Mouse (Mus musculus) hindbrain, embryonic 11.5 days (tissue): Measurements from ENCODE around the gene Traf3ip2. TPM values are rescaled to one million over a fixed set of nuclear protein-coding genes. Genes with fewer than 3 reads are reported as not detected.

Source experiments
- ATAC-seq: fragments of 200-750 bp; cut with Nextera tagmentation; 2 replicates; pipeline ENCODE4 v1.8.0; 2017; ENCODE audit warnings: mild to moderate bottlenecking, moderate TSS enrichment, moderate library complexity; ENCODE audit not compliant: low FRiP score
- DNase-seq: peaks from one replicate; pipeline ENCODE4 v3.0.0-alpha.2; 2015; ENCODE audit warnings: low spot score
- H3K27ac ChIP-seq: fragments of 300-500 bp; sonication (generic); 2 replicates; pipeline ENCODE4 v1.5.1; 2014; ENCODE audit warnings: mild to moderate bottlenecking, low read depth, low read length
- H3K27me3 ChIP-seq: fragments of 300-500 bp; sonication (generic); 2 replicates; pipeline ENCODE4 v1.6.1; 2014; ENCODE audit warnings: mild to moderate bottlenecking, low read length, moderate library complexity, mixed read lengths; ENCODE audit not compliant: control insufficient read depth, insufficient read depth
- H3K36me3 ChIP-seq: fragments of 300-500 bp; sonication (generic); 2 replicates; pipeline ENCODE4 v1.6.1; 2014; ENCODE audit warnings: mild to moderate bottlenecking, low read length, moderate library complexity, mixed read lengths; ENCODE audit not compliant: control insufficient read depth, insufficient read depth
- H3K4me1 ChIP-seq: fragments of 300-500 bp; sonication (generic); replicated peaks from 2 replicates; pipeline ENCODE4 v1.6.1; 2014; ENCODE audit warnings: low read length, mixed read lengths; ENCODE audit not compliant: control insufficient read depth, insufficient read depth
- H3K4me2 ChIP-seq: fragments of 300-500 bp; sonication (generic); replicated peaks from 2 replicates; pipeline ENCODE4 v1.6.1; 2014; ENCODE audit warnings: mild to moderate bottlenecking, low read depth, low read length
- H3K4me3 ChIP-seq: fragments of 300-500 bp; sonication (generic); 2 replicates; pipeline ENCODE4 v1.5.1; 2014; ENCODE audit warnings: low read depth, low read length
- H3K9ac ChIP-seq: fragments of 300-500 bp; sonication (generic); 2 replicates; pipeline ENCODE4 v1.6.1; 2014; ENCODE audit warnings: low read depth, low read length
- H3K9me3 ChIP-seq: fragments of 300-500 bp; sonication (generic); 2 replicates; pipeline ENCODE4 v1.6.1; 2016; ENCODE audit warnings: low read length; ENCODE audit not compliant: control insufficient read depth
- WGBS: fragments of 180-500 bp; shearing (Covaris S2); extraction: QIAGEN DNeasy Blood & Tissue Kit; methylation state at CpG from one replicate; pipeline ENCODE4 v1.1.7; 2014; 5-methylcytosine and 5-hydroxymethylcytosine counted together
- polyA plus RNA-seq: library from polyadenylated mRNA; unstranded; fragments of >200 nt; fragmentation: Nextera tagmentation; extraction: Ambion mirVana; gene quantifications from 2 replicates; pipeline ENCODE4 v1.2.1, GENCODE M21; 2014

Traf3ip2 gene
- polyA plus RNA-seq, 1 experiment from 2014 or later = 5.6 TPM

GRCm38 (mm10) chr10:39594716-39595115 lies 18.0 kb upstream of the Traf3ip2 start:
- no peak for ATAC-seq
- no peak for DNase-seq
- Histone ChIP-seq H3K36me3 (no peaks in the 10 kb centered on the region), H3K4me1 (0 out of 2 replicates have a peak, but pooled peaks cover 2% of the 10 kb centered on the region), H3K9ac (no peak overlapping the region), H3K27ac (no peak overlapping the region), H3K4me3 (no peak overlapping the region), H3K27me3 (no peaks in the 10 kb centered on the region), H3K4me2 (no peak overlapping the region), H3K9me3 (no peaks in the 10 kb centered on the region)
- WGBS = 67% methylated on average over 1 of the region's 1 CpGs

- Histone ChIP-seq H3K4me3 (no peak overlapping the region), H3K36me3 (no peaks in the 10 kb centered on the region), H3K27ac (no peak overlapping the region), H3K9me3 (no peaks in the 10 kb centered on the region), H3K27me3 (no peaks in the 10 kb centered on the region), H3K4me2 (no peak overlapping the region), H3K4me1 (0 out of 2 replicates have a peak, but pooled peaks cover 2% of the 10 kb centered on the region), H3K9ac (no peak overlapping the region)
- DNase-seq (no peak), ATAC-seq (no peak)
- 87% methylated on average over 3 of the region's 3 CpGs for WGBS
Measured at GRCm38 (mm10) chr10:39595862-39596261, 16.9 kb upstream of the Traf3ip2 start.

- Histone ChIP-seq H3K27me3 (no peaks in the 10 kb centered on the region), H3K4me1 (0 out of 2 replicates have a peak, but pooled peaks cover 2% of the 10 kb centered on the region), H3K4me2 (no peak overlapping the region), H3K9me3 (no peaks in the 10 kb centered on the region), H3K36me3 (no peaks in the 10 kb centered on the region), H3K27ac (no peak overlapping the region), H3K4me3 (no peak overlapping the region), H3K9ac (no peak overlapping the region)
- ATAC-seq = no peak
- WGBS = 53% methylated on average over 9 of the region's 9 CpGs
- DNase-seq = no peak
Measured at GRCm38 (mm10) chr10:39597116-39597791, 15.5 kb upstream of the Traf3ip2 start.

GRCm38 (mm10) chr10:39597792-39598183 lies 14.9 kb upstream of the Traf3ip2 start:
- DNase-seq (no peak), ATAC-seq (no peak)
- 0 out of 2 replicates have a peak, but pooled peaks cover 2% of the 10 kb centered on the region for H3K4me1 ChIP-seq
- no peak overlapping the region for H3K27ac ChIP-seq
- H3K36me3 ChIP-seq = no peaks in the 10 kb centered on the region
- H3K27me3 ChIP-seq = no peaks in the 10 kb centered on the region
- no peak overlapping the region for H3K4me3 ChIP-seq
- 56% methylated on average over 3 of the region's 3 CpGs for WGBS
- no peaks in the 10 kb centered on the region for H3K9me3 ChIP-seq
- H3K4me2 ChIP-seq = no peak overlapping the region
- no peak overlapping the region for H3K9ac ChIP-seq

- H3K27me3 ChIP-seq = no peaks in the 10 kb centered on the region
- no peak overlapping the region for H3K4me2 ChIP-seq
- 0 out of 2 replicates have a peak, but pooled peaks cover 2% of the 10 kb centered on the region for H3K4me1 ChIP-seq
- H3K36me3 ChIP-seq = no peaks in the 10 kb centered on the region
- WGBS = 88% methylated on average over 4 of the region's 4 CpGs
- H3K4me3 ChIP-seq = no peak overlapping the region
- H3K27ac ChIP-seq = no peak overlapping the region
- DNase-seq (no peak), ATAC-seq (no peak)
- no peak overlapping the region for H3K9ac ChIP-seq
- H3K9me3 ChIP-seq = no peaks in the 10 kb centered on the region
Measured at GRCm38 (mm10) chr10:39599601-39600000, 13.1 kb upstream of the Traf3ip2 start.

GRCm38 (mm10) chr10:39600115-39600514 lies 12.6 kb upstream of the Traf3ip2 start:
- 87% methylated on average over 1 of the region's 1 CpGs for WGBS
- H3K36me3 ChIP-seq = no peaks in the 10 kb centered on the region

GRCm38 (mm10) chr10:39601068-39601467 lies 11.7 kb upstream of the Traf3ip2 start:
- Histone ChIP-seq H3K36me3 (no peaks in the 10 kb centered on the region), H3K27me3 (no peaks in the 10 kb centered on the region), H3K9me3 (no peaks in the 10 kb centered on the region), H3K4me3 (no peak overlapping the region), H3K4me2 (no peak overlapping the region), H3K27ac (no peak overlapping the region), H3K9ac (no peak overlapping the region), H3K4me1 (0 out of 2 replicates have a peak, but pooled peaks cover 2% of the 10 kb centered on the region)
- no peak for ATAC-seq
- 95% methylated on average over 5 of the region's 5 CpGs for WGBS
- DNase-seq = no peak

More at GRCm38 (mm10) chr10:39600115-39600514, 12.6 kb upstream of the Traf3ip2 start:
- Histone ChIP-seq H3K4me2 (no peak overlapping the region), H3K9me3 (no peaks in the 10 kb centered on the region), H3K4me1 (0 out of 2 replicates have a peak, but pooled peaks cover 2% of the 10 kb centered on the region), H3K27ac (no peak overlapping the region), H3K4me3 (no peak overlapping the region), H3K9ac (no peak overlapping the region), H3K27me3 (no peaks in the 10 kb centered on the region)
- no peak for ATAC-seq
- DNase-seq = no peak

GRCm38 (mm10) chr10:39606434-39606833 lies 6.3 kb upstream of the Traf3ip2 start:
- ATAC-seq = no peak
- H3K4me3 ChIP-seq = no peak overlapping the region
- H3K4me2 ChIP-seq = no peak overlapping the region
- no peaks in the 10 kb centered on the region for H3K9me3 ChIP-seq
- no peaks in the 10 kb centered on the region for H3K4me1 ChIP-seq
- no peak overlapping the region for H3K27ac ChIP-seq
- no peaks in the 10 kb centered on the region for H3K36me3 ChIP-seq
- H3K9ac ChIP-seq = no peak overlapping the region
- H3K27me3 ChIP-seq = no peaks in the 10 kb centered on the region
- DNase-seq = no peak
- 100% methylated on average over 1 of the region's 1 CpGs for WGBS

GRCm38 (mm10) chr10:39611234-39611633 lies 1.5 kb upstream of the Traf3ip2 start:
- Histone ChIP-seq H3K4me1 (peaks cover 2% of the 10 kb centered on the region; the same call in 1 of the 2 replicates), H3K9me3 (no peaks in the 10 kb centered on the region), H3K27me3 (no peaks in the 10 kb centered on the region), H3K4me3 (no peak overlapping the region), H3K27ac (no peak overlapping the region), H3K9ac (no peak overlapping the region), H3K36me3 (no peaks in the 10 kb centered on the region), H3K4me2 (no peak overlapping the region)
- DNase-seq (no peak), ATAC-seq (no peak)
- WGBS = 57% methylated on average over 3 of the region's 3 CpGs
